Mouse (Mus musculus) hindbrain, embryonic 10.5 days (tissue): ENCODE data around the gene Trim28. TPM values are rescaled to one million over a fixed set of nuclear protein-coding genes. Genes with fewer than 3 reads are reported as not detected.

Experiments
- DNase-seq: peaks from one replicate; pipeline ENCODE4 v3.0.0-alpha.2; 2017; ENCODE audit warnings: low spot score
- H3K27ac ChIP-seq: fragments of 300-500 bp; sonication (generic); 2 replicates; pipeline ENCODE4 v1.5.1; 2016; ENCODE audit warnings: mild to moderate bottlenecking, moderate library complexity
- H3K27me3 ChIP-seq: fragments of 300-500 bp; sonication (generic); 2 replicates; pipeline ENCODE4 v1.6.1; 2016; ENCODE audit warnings: mild to moderate bottlenecking; ENCODE audit not compliant: poor library complexity, insufficient read depth, severe bottlenecking
- H3K36me3 ChIP-seq: fragments of 300-500 bp; sonication (generic); 2 replicates; pipeline ENCODE4 v1.6.1; 2016; ENCODE audit warnings: mild to moderate bottlenecking, moderate library complexity
- H3K4me1 ChIP-seq: fragments of 300-500 bp; sonication (generic); replicated peaks from 2 replicates; pipeline ENCODE4 v1.6.1; 2016; ENCODE audit warnings: mild to moderate bottlenecking
- H3K4me3 ChIP-seq: fragments of 300-500 bp; sonication (generic); 2 replicates; pipeline ENCODE4 v1.5.1; 2016; ENCODE audit warnings: mild to moderate bottlenecking, moderate library complexity
- H3K9me3 ChIP-seq: fragments of 300-500 bp; sonication (generic); 2 replicates; pipeline ENCODE4 v1.6.1; 2016; ENCODE audit warnings: mild to moderate bottlenecking, moderate library complexity
- WGBS: fragments of 180-500 bp; shearing (Covaris S2); methylation state at CpG from one replicate; pipeline ENCODE4 v1.1.7; 2016; 5-methylcytosine and 5-hydroxymethylcytosine counted together
- polyA plus RNA-seq: library from polyadenylated mRNA; unstranded; fragments of >200 nt; fragmentation: Nextera tagmentation; extraction: Ambion mirVana; gene quantifications from 2 replicates; pipeline ENCODE4 v1.2.1, GENCODE M21; 2016

The Trim28 gene
- polyA plus RNA-seq, 1 experiment from 2014 or later: 373 TPM

DNA sequence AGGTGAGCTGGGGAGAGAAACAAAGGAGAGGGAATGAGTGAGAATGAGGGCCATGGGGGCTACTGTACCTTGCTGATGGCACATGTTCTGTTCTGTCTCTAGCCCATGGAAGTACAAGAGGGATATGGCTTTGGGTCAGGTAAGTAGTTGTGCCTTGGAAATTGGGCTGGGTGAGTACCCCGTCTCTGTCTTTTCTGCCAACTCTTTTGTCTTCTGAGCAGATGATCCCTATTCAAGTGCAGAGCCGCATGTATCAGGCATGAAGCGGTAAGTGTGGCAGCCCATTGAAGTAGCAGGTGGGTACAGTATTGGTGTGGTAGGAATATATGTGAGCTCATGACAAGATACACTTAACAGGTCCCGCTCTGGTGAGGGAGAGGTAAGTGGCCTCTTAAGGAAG, 30.1 kb downstream of the Trim28 start:
- WGBS: 90% methylated on average over 4 of the region's 4 CpGs
- DNase-seq: no peak
- no peak overlapping the region for H3K27ac ChIP-seq
- H3K4me3 ChIP-seq: 0 out of 2 replicates have a peak overlapping the region, but pooled peaks have one; percentile 9
- peaks cover 40% of the 10 kb centered on the region for H3K4me1 ChIP-seq
- no peaks in the 10 kb centered on the region for H3K9me3 ChIP-seq
- H3K36me3 ChIP-seq: peaks cover 84% of the 10 kb centered on the region
- no peaks in the 10 kb centered on the region for H3K27me3 ChIP-seq

DNA sequence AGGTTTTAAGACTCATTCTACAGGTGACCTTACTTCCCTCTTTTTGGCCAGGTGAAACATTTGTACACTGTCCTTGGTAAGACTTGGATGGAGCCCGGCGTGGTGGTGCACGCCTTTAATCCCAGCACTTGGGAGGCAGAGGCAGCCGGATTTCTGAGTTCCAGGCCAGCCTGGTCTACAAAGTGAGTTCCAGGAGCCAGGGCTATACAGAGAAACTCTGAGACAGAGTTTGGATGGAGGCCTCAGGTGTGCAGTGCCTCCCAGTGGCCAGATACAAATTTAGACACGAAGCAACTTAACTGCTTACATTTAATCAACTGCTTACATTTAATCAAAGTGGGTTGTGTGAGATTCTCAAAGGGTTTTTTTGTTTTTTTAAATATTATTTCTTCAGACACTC, 32.2 kb downstream of the Trim28 start:
- no peaks in the 10 kb centered on the region for H3K9me3 ChIP-seq
- DNase-seq: no peak
- H3K36me3 ChIP-seq: peaks cover 89% of the 10 kb centered on the region
- no peaks in the 10 kb centered on the region for H3K27me3 ChIP-seq
- 77% methylated on average over 5 of the region's 5 CpGs for WGBS
- H3K4me1 ChIP-seq: peaks cover 50% of the 10 kb centered on the region
- no peak overlapping the region for H3K27ac ChIP-seq
- H3K4me3 ChIP-seq: no peak overlapping the region

DNA sequence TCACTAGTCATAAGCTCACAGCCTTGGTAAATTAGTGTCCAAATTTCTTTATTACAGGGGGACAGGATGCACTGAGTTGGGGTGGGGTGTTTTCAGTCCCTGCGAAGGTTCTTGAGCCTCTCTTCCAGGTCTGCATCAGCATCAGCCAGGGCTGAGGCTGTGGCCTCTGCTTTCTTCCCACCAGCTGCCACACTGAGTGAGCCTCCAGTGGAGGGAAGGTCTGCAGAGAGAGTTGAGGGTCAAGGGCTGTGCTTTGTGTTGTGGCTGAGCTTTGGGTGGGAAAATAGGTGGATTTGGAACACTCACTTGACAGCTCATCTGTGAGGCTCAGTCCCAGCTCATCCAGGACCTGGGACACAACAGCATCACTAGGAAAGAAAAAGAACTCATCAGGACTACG, 33.1 kb downstream of the Trim28 start:
- DNase-seq: no peak
- Histone ChIP-seq H3K36me3 (peaks cover 87% of the 10 kb centered on the region), H3K27ac (no peak overlapping the region), H3K9me3 (no peaks in the 10 kb centered on the region), H3K27me3 (no peaks in the 10 kb centered on the region), H3K4me3 (0 out of 2 replicates have a peak overlapping the region, but pooled peaks have one; percentile 9), H3K4me1 (peaks cover 51% of the 10 kb centered on the region)
- WGBS: 88% methylated on average over 2 of the region's 2 CpGs

DNA sequence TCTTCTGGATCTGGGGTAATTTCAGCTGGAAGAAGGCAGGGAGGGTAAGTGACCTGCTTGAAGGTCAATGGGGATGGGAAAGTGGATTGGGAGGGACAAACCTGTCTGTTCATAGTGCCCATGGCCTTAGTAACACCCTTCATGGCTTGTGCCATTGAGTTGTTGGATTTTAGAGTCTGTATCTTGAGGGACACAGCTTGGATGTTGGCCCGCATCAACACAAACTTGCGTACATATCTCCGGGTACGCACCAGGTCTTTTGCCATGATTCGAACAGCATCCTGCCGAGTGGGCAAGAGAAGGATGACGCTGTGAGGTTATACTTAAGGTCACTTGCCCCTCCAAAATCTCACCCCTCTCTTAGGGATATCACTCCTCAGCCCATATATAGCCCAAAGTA, 33.6 kb downstream of the Trim28 start:
- no peaks in the 10 kb centered on the region for H3K9me3 ChIP-seq
- H3K4me1 ChIP-seq: peaks cover 50% of the 10 kb centered on the region
- no peak for DNase-seq
- 96% methylated on average over 7 of the region's 7 CpGs for WGBS
- H3K4me3 ChIP-seq: peak overlapping the region; percentile 2; the same call in 1 of the 2 replicates
- no peaks in the 10 kb centered on the region for H3K27me3 ChIP-seq
- peaks cover 82% of the 10 kb centered on the region for H3K36me3 ChIP-seq
- no peak overlapping the region for H3K27ac ChIP-seq

DNA sequence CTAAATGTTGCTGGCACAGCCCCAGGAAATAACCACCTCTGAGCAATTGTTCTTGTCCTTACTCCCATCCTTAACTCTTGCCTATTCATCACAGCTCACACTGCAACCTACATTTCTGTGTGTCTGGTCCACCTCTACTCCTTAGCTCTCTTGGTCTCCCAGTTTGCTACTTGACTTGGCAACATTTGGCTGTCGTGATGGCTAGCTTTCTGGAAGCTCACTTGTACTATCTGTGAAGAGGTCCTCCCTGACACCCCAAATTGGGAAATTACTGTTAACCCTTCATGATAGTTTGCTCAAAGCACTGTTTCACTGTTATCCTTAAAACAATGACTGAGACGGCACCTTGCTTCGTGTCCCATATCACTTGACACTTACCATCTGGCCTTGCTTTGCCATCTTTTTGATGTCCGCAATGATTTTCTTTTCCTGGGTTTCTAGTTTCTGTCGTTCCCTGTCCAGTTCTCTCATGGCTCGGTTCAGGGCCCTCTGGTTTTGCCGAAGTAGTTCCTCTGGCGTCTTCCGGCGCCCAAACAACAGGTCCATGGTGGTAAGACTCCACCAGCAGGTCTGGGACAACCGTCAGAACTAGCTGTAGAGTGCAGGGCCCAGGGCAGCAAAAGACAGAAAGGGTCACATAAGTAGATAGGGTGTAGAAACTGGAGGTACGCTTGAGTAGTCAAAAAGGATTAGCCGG, 34.7 kb downstream of the Trim28 start:
- peak; percentile 14 for DNase-seq
- H3K4me1 ChIP-seq: peaks cover 53% of the 10 kb centered on the region
- peak overlapping the region; percentile 66 for H3K4me3 ChIP-seq
- WGBS: 54% methylated on average over 13 of the region's 13 CpGs
- H3K36me3 ChIP-seq: peaks cover 71% of the 10 kb centered on the region
- H3K9me3 ChIP-seq: peaks cover 3% of the 10 kb centered on the region; the same call in 1 of the 2 replicates
- H3K27ac ChIP-seq: peak overlapping the region; percentile 91
- H3K27me3 ChIP-seq: no peaks in the 10 kb centered on the region

DNA sequence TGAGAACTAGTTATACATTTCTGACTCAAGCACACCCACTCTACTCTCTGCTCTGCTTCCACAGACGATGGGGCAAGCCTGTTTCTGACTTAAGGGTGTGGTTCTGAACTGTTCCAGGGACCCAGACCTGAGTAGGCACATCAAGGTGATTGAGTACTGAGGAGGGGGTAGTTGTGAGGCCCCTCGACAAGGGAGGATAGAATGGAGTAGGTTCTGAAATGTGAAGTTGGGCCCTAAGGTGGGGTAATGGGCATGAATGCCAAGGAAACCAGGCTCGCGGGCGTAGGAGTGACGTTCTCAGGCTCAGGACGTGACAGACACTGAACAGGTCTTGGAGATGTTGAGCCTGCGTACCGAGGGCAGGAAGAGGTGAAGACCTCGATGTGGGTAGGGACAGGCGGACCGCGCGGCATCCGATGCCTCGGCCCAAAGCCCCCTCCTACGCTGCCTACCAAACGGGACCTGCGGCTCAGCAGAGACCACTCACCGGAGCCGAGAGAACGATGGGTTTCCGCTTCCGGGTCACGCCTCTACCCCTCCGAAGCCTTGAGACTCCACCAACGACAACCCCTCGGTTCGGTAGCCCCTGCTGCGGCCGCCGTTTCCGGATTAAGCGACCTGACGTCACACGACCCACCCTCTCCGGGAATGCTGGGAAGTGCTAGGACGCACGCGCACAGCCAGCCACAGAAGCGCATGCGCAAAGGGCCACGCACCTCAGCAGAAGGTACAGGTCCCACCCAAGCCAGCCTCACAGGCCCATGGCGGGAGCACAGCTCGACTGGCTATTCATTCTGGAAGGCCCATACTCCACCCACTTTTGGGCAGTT, 35.4 kb downstream of the Trim28 start, which contains the start of gene Chmp2a:
Gene Chmp2a (minus strand): TSS at position 660 of the 830 bp plus-strand sequence.
- no peaks in the 10 kb centered on the region for H3K27me3 ChIP-seq
- H3K4me1 ChIP-seq: peaks cover 61% of the 10 kb centered on the region
- H3K9me3 ChIP-seq: peaks cover 3% of the 10 kb centered on the region; the same call in 1 of the 2 replicates
- peak within 1 kb of the TSS; percentile 66 for H3K4me3 ChIP-seq
- H3K27ac ChIP-seq: peak within 1 kb of the TSS; percentile 91
- H3K36me3 ChIP-seq: peaks cover 64% of the 10 kb centered on the region
- WGBS: 1% methylated on average over 45 of the region's 45 CpGs
- DNase-seq: peak; percentile 98

DNA sequence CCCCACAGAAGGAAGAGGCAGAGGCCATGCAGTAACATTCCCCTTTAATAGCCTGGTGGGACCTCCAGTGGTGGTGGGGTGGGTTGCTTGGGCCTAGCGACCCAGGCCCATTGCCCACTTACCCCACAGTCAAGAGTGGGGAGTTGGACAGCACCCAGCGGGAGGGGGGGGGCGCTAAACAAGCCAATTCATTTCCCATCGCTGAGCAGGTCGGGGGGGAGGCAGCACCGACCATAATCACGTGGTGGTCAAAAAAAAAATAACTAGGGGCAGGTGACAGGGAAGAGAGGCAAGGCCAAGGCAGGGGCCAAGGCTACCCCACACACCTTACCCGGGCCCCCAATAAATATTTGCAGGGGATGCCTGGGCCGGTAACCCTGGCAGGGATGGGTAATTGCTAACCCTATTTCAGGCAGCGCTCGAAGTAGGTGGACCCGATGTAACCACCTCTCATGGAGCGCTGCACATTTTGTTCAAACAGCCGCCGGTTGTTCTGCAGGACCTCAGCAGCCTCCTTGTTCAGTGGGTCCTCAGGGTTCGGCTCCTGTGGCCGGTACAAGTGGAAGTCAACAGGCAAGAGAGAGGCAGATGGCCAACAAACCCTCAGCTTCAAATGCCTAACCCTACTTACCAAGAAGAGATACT, 36.4 kb downstream of the Trim28 start:
- Histone ChIP-seq H3K4me3 (peak overlapping the region; percentile 66), H3K27ac (peak overlapping the region; percentile 91), H3K9me3 (peaks cover 3% of the 10 kb centered on the region; the same call in 1 of the 2 replicates), H3K36me3 (peaks cover 54% of the 10 kb centered on the region), H3K4me1 (peaks cover 61% of the 10 kb centered on the region), H3K27me3 (no peaks in the 10 kb centered on the region)
- DNase-seq: no peak
- 88% methylated on average over 17 of the region's 17 CpGs for WGBS

DNA sequence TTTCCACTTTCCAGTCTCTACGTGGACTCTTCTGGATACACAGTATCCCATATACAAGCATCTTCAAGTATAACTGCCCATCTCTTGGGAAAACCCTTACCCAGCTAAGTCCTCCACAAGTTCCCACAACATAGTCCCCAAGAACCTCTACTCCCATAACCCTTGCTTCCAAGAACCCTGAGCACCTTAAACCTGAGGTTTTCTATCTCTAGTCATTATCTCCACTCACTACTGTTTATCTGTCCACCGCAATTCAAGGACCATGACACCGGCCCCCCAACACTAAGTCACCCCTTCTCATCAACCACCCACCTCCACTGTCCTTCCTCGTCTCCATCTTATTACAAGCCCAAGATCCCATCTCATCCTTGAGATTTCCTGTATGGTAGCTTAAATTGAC, 37.9 kb downstream of the Trim28 start:
- Histone ChIP-seq H3K4me3 (peak overlapping the region; percentile 79), H3K36me3 (peaks cover 39% of the 10 kb centered on the region), H3K27me3 (peaks cover 14% of the 10 kb centered on the region), H3K9me3 (peaks cover 3% of the 10 kb centered on the region; the same call in 1 of the 2 replicates), H3K4me1 (peaks cover 61% of the 10 kb centered on the region), H3K27ac (peak overlapping the region; percentile 100)
- 47% methylated on average over 4 of the region's 4 CpGs for WGBS
- no peak for DNase-seq

DNA sequence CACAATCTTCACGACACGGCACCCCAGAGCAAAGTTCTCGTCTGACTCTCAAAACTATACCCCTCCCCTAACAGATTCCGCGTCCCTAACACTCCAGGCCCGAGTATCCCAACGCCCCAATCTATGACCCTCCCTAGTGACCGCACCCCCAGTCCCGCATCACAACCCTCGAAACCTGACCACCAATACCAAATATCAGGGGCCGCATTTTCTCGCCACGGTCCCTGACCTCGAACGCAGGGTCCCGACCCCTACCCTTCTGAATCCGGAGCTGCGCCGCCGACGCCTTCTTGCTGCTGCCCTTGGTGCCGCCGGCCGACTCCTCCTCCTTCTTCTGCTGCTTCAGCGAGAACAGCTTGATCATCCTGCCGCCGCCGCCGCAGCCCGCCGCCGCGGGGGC, 38.5 kb downstream of the Trim28 start:
- Histone ChIP-seq H3K27ac (peak overlapping the region; percentile 100), H3K27me3 (peaks cover 19% of the 10 kb centered on the region), H3K4me1 (peaks cover 57% of the 10 kb centered on the region), H3K9me3 (peaks cover 3% of the 10 kb centered on the region; the same call in 1 of the 2 replicates), H3K4me3 (peak overlapping the region; percentile 79), H3K36me3 (peaks cover 34% of the 10 kb centered on the region)
- no peak for DNase-seq
- WGBS: under 1% methylated on average over 32 of the region's 33 CpGs

DNA sequence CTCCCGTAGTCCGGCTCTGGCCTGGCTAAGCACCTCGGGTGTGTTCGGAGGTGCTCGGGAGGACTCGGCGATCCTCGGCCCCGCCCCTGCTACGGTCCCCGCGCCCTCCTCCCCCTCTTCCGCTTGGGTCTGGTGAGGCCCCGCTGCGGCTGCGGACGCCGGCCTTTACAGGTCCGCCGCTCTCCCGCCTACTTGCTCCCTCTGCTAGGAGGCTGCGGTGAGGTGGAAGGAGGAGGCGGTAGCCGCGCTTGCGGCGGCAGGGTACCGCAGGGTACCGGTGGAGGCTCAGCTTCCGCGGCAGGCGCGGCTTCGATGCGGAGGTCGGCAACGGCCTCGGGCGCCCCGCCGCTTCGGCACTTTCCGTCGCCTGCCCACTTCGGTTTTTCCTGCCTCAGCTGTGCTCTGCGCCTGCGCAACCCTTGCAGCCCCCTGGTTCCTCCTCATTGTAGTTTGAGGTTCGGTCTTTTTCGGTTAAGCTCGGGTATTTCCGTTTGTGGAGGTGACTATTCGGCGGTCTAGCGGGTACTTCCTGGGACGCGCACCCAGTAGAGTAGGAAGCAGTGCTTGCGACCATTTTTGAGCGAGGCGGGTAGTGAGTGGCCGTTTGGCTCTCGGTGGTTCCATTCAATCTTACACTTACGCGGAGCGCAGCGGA, 39.1 kb downstream of the Trim28 start, which contains the start of gene Ube2m:
Gene Ube2m (minus strand): TSS at position 375 of the 655 bp plus-strand sequence.
- Histone ChIP-seq H3K4me3 (peak within 1 kb of the TSS; percentile 79), H3K36me3 (peaks cover 27% of the 10 kb centered on the region), H3K27me3 (peaks cover 26% of the 10 kb centered on the region), H3K4me1 (peaks cover 50% of the 10 kb centered on the region), H3K9me3 (peaks cover 6% of the 10 kb centered on the region), H3K27ac (peak within 1 kb of the TSS; percentile 100)
- DNase-seq: peak; percentile 99
- WGBS: under 1% methylated on average over 65 of the region's 65 CpGs

DNA sequence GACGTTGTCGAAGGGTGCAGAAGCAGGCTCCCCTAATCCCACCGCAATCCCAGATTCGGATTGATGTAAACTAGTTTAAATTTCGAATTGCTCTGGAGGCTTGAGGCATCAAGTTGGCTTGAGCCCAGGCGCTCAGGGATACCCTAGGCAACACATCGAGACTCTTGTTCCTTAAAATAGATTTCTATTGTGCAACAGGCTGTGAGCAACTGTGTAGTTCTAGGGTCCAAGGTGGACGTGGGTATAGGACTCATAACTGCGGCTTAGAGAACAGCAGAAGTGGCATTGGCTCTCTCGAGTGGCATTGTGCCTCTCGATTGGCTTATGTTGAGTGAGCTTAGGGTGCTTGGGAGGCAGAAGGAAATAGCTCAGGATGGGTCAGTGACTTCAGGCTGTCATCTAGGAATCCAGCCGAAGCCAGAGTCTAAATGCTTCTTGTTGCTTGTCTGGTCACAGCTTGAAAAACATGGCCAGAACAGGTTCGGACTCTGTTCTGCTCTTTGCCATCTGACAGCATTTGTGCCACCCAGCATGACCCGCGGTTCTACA, 39.8 kb downstream of the Trim28 start:
- peaks cover 12% of the 10 kb centered on the region for H3K9me3 ChIP-seq
- H3K36me3 ChIP-seq: peaks cover 22% of the 10 kb centered on the region
- H3K4me3 ChIP-seq: peak overlapping the region; percentile 79
- H3K27ac ChIP-seq: peak overlapping the region; percentile 100
- peaks cover 32% of the 10 kb centered on the region for H3K27me3 ChIP-seq
- no peak for DNase-seq
- WGBS: 25% methylated on average over 15 of the region's 15 CpGs
- peaks cover 50% of the 10 kb centered on the region for H3K4me1 ChIP-seq

DNA sequence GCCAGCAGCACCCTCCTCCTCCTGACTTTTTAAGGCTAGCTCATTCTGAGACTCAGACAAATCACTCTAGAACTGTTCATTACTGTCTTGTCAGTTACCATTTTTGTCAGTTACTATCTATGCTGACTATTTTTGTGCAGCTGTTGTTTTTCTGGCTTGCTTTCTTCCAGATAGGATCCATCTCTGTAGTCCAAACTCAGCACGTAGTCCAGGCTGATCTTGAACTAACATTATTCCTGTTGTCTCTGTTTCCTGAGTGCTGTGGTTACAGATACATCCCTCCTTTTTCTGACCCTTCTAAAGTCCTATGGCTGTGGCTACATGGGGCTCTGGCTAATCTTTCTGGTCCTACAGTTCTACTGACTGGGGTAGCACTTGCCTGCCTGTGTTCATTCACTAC, 40.3 kb downstream of the Trim28 start:
- peaks cover 12% of the 10 kb centered on the region for H3K9me3 ChIP-seq
- no peak for DNase-seq
- peaks cover 50% of the 10 kb centered on the region for H3K4me1 ChIP-seq
- H3K27me3 ChIP-seq: peaks cover 37% of the 10 kb centered on the region
- peaks cover 22% of the 10 kb centered on the region for H3K36me3 ChIP-seq
- H3K27ac ChIP-seq: peak overlapping the region; percentile 100
- WGBS: 91% methylated on average over 1 of the region's 1 CpGs
- peak overlapping the region; percentile 79 for H3K4me3 ChIP-seq
